Mouse (Mus musculus) common myeloid progenitor, adult 5-6 weeks (primary cell): Measurements from ENCODE around the gene Gpr176. TPM values are rescaled to one million over a fixed set of nuclear protein-coding genes. Genes with fewer than 3 reads are reported as not detected.

Experiments
- ATAC-seq: replicated peaks from 2 replicates; pipeline ENCODE4 v1.8.0; 2016; ENCODE audit warnings: low read depth, mild to moderate bottlenecking, moderate TSS enrichment, inconsistent platforms; ENCODE audit not compliant: poor library complexity, severe bottlenecking
- total RNA-seq: library from RNA; stranded (forward); fragments of 200-1000, 187-1606 nt; gene quantifications from 2 replicates; pipeline ENCODE4 v1.2.3, GENCODE M21; 2017

Gene Gpr176
- total RNA-seq, 1 experiment from 2014 or later: not detected

- peak; percentile 57 for ATAC-seq
Measured at GRCm38 (mm10) chr2:118375522-118375921, 2.3 kb upstream of the Gpr176 start.

GRCm38 (mm10) chr2:118373572-118374279 lies 507 bp upstream of the Gpr176 start:
- ATAC-seq: peak; percentile 67

GRCm38 (mm10) chr2:118372561-118372900 lies 688 bp downstream of the Gpr176 start:
- no peak for ATAC-seq

GRCm38 (mm10) chr2:118371841-118372240 lies 1.4 kb downstream of the Gpr176 start:
- no peak for ATAC-seq

- ATAC-seq: no peak
Measured at GRCm38 (mm10) chr2:118355138-118355719, 18.0 kb downstream of the Gpr176 start.

- peak; percentile 67 for ATAC-seq
Measured at GRCm38 (mm10) chr2:118353916-118354403, 19.3 kb downstream of the Gpr176 start.

DNA sequence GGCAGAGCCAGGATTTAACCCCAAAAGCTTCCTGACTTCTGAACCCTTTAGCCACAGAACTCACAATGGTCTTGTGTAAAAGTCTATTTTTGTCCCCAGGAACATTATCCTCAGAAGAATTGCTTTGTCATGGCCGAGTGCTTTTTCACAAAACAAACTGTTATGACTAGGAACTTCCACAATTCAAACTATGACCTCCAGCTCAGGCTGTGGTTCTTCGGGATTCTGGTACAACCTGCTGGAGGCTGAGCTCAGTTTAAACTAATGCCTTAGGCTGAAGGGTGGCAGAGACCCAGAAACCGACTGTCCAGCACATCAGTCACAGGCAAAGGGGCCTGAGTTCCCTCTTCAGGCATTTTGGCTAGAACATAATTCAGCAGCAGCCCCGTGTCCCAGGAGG lies 19.7 kb downstream of the Gpr176 start:
- ATAC-seq: peak; percentile 76

DNA sequence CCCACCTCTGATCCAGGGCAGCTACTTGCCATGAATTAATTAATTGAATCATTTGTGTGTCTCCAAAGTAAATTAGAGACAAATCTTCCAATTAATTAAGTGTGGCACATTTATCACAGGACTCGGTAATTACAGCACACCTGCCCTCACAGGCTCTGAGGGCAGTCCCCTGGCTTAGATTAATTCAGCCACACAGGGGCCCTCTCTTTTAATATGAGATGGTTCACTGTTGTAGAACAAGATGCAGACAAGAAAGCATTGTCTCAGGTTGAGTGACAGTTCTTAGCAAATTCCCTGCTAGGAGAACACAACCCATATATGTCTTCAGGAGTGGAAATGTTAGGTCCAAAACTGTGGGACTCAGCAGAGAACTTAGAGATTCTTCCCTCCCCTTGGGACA lies 27.7 kb downstream of the Gpr176 start:
- no peak for ATAC-seq

DNA sequence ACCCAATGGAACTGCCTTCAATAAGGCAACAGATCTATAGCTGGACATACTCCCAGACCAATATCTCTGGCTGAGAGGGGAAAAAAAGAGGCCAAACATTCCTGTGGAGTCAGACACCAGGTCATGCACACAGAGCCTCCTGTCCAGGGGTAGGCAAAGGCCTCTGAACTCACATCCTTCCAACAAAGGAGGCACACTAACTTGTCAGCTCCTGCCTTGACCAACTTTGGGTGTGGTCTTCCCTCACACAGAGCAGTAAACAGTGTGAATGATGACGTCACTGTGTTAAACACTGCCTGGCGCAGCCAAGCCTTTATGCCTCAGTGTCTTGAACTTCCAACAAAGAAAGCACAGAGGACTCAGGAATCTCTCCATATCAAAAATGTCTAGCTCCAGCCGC lies 29.3 kb downstream of the Gpr176 start:
- ATAC-seq: no peak

DNA sequence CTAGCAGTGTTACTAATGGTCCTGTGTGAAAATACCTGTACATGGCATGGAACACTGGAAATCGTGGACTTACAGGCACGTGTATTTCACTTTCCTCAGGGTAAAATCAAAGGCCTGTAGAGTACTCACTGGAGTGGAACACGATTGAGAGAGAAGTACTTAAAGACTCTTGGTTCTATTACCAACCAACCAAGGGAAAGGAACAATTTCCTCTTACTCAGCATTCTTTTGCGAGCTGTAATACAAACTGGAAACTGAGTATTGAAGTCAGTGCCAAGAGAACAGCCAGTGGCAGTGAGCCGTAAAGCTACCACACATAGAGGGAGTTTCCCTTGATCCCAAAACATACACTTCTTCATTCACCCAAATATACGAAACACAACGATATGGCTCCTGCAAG lies 31.9 kb downstream of the Gpr176 start:
- no peak for ATAC-seq

DNA sequence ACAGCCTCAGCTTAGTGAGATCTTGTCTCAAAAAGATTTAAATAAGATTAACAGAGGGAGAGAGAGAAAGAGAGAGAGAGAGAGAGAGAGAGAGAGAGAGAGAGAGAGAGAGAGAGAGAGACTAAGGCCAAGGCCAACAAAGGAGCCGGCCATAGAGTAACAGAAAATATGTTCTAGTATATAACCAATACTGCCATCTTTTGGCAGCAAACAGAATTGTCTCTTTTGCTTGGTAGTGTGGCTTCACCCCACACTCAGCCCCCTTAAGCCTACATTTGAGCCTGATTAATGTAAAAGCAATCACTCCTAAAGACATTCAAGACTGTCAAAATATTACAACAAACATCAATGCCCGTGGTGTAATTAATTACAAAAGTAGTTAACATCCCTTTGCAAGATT lies 37.1 kb downstream of the Gpr176 start:
- ATAC-seq: peak; percentile 92

DNA sequence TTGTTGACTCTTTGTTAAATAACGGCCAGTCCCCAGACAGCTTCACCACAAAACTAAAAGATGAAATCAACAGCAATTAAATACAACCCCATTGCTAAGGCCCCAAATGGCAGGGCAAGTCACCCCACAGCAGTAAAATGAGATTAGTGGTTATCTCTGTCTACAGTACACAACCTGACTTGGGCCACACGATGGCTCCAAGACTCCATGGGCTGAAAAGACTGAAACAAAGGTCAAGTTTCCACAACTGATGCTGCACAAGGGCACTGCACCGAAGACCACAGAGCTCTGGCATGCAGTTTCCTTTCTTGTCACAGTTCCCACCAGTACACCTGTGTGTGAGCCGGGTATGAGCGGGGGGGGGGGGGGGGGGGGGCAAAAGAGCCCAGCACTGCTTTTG lies 50.6 kb downstream of the Gpr176 start:
- ATAC-seq: peak; percentile 62

DNA sequence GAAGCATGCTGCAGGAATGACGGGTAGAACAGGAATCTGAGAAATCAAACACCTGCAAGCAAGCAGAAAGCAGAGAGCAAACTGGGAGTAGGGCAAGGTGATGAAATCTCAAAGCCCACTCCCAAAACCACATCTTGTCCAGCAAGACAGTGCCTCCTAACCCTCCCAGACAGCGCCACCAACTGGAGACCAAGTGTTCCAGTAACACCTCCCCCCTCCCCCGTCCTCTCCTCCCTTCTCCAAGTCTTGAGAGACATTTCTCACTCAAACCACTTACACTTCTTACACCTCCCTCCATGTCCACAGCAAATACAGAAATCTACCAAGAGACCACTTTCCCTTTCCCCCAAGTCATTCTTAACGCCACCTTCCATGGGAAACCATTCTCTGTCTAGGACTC lies 51.4 kb downstream of the Gpr176 start:
- no peak for ATAC-seq

GRCm38 (mm10) chr2:118321094-118321493 lies 52.1 kb downstream of the Gpr176 start:
- ATAC-seq: no peak

DNA sequence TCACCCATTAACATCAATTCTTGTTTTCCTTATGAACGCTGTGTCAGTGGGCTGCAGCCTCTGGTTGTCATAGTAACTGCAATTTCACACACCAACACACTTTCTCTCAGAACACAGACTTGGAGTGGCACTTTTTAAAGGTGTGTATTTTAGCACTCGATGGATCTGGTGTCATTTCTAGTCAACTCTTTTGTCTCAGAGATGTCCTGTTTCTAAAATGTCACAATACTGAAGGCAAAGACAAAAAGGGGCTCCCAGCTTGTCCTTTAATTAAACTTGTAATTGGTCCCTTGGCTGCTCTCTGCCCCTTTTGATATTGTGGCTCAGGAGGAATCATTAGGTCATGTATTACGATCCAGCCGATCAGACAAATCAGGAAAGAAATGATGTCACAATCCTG lies 52.7 kb downstream of the Gpr176 start:
- no peak for ATAC-seq

DNA sequence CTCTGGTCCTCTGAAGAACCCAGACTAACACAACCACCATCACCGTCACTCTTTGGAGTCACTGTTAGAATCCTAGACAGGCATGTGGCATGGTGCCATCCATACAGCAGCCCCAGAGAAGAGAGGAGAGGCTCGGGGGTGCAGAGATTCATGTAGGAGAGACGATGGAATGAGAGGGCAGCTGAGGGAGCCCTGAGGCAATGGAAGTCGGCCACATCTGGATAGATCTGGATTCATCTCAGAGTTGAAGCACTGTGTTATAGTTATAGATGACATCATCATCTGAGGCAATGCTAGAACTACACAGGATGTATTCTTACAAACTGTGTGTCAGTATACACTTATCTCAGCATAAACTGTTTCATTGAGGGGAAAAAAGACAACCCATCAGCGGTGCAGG lies 54.0 kb downstream of the Gpr176 start:
- no peak for ATAC-seq

DNA sequence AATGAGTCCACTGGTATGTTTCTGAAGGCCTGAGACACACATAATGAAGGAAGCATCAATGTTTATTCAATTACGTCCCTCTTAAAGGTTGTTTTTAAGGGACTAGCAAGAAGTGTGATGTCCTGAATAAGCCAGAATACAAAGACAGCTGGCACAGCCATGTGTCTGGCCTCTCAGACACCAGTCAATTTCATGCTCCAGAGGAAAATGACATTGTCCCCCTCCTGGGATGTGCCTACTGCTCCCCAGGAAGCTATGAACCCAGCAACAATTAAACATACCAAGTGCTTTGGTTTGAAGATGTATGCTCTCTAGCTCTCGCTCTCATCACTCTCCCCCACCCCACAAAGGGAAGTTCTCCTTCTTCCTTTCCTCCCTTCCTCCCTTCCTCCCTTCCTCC lies 56.3 kb downstream of the Gpr176 start:
- no peak for ATAC-seq

DNA sequence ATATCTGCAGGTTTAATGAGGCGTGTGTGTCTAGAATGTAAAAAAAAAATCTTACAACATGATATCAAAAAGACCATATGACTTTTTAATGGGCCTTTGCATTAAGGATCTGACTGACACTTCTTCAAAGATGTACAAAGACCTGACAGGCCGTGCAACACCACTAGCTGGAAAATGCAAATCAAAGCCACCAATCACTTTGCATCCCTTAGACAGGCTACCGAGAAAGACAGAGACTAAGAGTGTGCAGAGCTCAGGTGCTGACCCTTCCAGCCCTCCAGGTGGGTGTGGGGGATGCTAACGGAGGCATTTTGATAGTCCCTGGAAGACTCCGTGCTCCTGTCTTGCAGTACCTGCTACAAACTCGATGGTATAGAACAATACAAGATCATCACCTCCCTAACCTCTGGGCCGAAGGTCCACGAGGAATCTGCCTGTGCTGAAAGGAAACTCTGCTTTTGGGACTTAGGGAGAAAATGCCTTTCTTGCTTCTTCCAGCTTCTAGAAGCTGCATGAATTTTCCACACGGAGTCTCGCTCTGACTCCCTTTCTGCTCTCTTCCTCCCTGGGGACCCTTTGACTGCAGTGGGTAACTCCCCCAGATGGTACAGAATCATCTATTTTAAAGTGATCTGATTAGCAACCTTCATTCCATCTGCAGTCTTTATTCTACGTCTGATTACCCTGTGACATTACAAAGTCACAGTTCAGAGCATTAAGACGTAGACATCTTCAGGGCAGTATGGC lies 57.4 kb downstream of the Gpr176 start:
- no peak for ATAC-seq

DNA sequence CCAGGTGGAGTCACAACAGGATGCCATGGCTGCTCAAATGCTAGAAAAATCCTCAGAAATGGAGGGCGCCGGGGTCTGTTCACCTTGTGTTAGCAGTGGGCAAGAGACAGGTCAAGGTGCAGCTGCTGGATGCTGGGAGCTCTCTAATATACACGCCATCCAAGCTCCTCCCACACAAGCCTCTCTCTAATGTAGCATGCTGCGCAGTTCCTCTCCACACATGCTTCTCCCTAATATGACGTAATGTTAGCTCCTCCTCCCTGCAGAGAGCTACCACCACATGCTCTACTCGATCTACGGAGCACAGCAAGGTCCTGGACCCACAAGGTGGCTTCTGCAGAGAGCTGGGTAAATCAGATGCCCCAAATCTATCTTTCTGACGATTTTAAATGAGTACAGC lies 65.7 kb downstream of the Gpr176 start:
- ATAC-seq: peak; percentile 93

DNA sequence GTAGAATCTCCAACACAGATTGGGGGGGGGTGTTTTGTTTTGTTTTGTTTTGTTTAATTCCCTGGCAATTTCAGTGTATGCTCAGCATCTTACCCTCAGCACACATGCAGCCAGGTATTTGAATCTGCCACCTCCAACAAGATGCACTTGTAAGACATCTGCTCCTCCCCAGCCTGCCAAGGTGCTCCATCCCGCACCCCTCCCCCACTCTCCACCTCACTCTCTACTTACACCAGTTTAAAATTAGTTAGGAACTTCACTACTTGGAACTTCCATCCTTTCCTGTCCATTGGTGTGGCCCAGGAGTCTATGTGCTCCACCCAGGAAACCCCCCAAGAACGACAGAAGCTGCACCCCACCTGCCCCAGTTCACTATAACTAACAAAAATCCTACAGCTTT lies 66.3 kb downstream of the Gpr176 start:
- no peak; the same call in 1 of the 2 replicates for ATAC-seq

DNA sequence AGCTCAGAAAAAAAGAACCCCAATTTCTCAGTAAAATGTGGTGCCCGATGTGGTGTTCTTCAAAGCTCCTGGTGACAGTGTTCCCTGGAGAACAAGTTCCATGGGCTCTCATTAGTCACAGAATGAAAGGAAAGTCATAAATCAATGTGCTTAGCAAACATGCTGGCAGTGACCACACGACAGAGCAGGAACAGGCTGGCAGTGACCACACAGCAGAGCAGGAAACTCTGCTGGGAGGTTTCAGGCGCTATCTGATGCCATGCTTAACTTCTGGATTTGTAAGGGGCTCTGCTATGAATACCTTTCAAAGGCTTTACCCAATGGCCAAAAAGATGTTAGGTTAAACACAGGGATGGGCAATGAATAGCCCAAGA lies 66.7 kb downstream of the Gpr176 start:
- ATAC-seq: peak; percentile 74
